In the genomic region with DNA sequence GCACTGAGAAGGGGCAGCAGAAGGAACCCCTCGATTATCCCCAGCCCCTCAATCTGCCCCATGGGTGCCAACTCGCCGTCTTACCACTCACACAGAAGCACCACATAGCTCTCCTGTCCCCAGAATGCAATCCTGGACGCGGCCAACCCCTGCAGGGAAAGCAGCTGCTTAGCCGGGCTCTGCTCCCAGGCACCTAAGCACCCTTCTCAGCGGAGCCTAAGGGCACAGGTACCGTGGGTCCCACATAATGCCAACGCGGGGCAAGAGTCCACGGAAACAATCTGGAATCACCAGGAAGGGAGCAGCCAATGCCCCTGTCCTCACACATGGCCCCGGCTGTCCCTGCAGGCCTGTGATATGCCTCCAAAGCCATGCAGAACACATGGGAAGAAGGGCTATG, we compare ENCODE assay signal across 23 mouse cellular contexts. TPM values are rescaled to one million over a fixed set of nuclear protein-coding genes. Genes with fewer than 3 reads are reported as not detected.
DNase-seq lines count a peak whose midpoint lies in the region; ATAC-seq lines count a peak whose summit lies in the region.
"Had no signal": no experiment of that assay in that cellular context is flagged by ENCODE, and none has a peak within 500 bp of the region (broad histone marks: within the 10 kb centered on the region; RNA-seq: fewer than 3 reads in every experiment).

No protein-coding gene starts in this region.

- H3K4me1 ChIP-seq in midbrain, embryonic 11.5 days (ENCODE audit: control insufficient read depth, insufficient read depth, low read length), result no peaks in the 10 kb centered on the region
- peaks cover 6% of the 10 kb centered on the region for H3K4me1 ChIP-seq in midbrain, embryonic 10.5 days
- H3K4me1 ChIP-seq: embryonic facial prominence, embryonic 13.5 days; heart, embryonic 15.5 days had no signal

- H3K9me3 ChIP-seq in midbrain, embryonic 11.5 days (ENCODE audit: control insufficient read depth, low read length), result no peaks in the 10 kb centered on the region
- H3K9me3 ChIP-seq in midbrain, embryonic 10.5 days (replicated peaks), result no peaks in the 10 kb centered on the region
- H3K9me3 ChIP-seq: embryonic facial prominence, embryonic 13.5 days; forebrain, embryonic 12.5 days; G1E; heart, embryonic 15.5 days; hindbrain, embryonic 13.5 days had no signal

- peak; percentile 63 for DNase-seq in cerebellum, adult 11-12 months
- DNase-seq in midbrain, embryonic 11.5 days (ENCODE audit: low spot score, missing footprints), result peak; percentile 14
- no peak for DNase-seq in midbrain, embryonic 10.5 days (ENCODE audit: low spot score)
- peak; percentile 45 to 68 for DNase-seq in cerebellum, postnatal 10 days
- DNase-seq in embryo, embryonic 11 days, result no peak
- DNase-seq: adrenal gland, adult 8-10 months; adrenal gland, postnatal 36 days; B cell, adult 2 months; gastrocnemius, postnatal 14 days; heart, adult 2 months; heart, postnatal 14 days; kidney, adult 11 months had no signal

- H3K27me3 ChIP-seq in midbrain, embryonic 11.5 days (ENCODE audit: control insufficient read depth, insufficient read depth, low read length), result no peaks in the 10 kb centered on the region
- H3K27me3 ChIP-seq in midbrain, embryonic 10.5 days (ENCODE audit: low read depth, poor library complexity, severe bottlenecking), result no peaks in the 10 kb centered on the region
- H3K27me3 ChIP-seq: embryonic facial prominence, embryonic 13.5 days; forebrain, embryonic 12.5 days; heart, embryonic 15.5 days; hindbrain, embryonic 13.5 days had no signal

- H3K9ac ChIP-seq in midbrain, embryonic 11.5 days (ENCODE audit: low read length), result no peak overlapping the region
- H3K9ac ChIP-seq: embryonic facial prominence, embryonic 13.5 days; forebrain, embryonic 12.5 days; heart, embryonic 15.5 days; hindbrain, embryonic 13.5 days had no signal

- H3K4me2 ChIP-seq in midbrain, embryonic 11.5 days, result no peak overlapping the region
- H3K4me2 ChIP-seq: embryonic facial prominence, embryonic 13.5 days; forebrain, embryonic 12.5 days; heart, embryonic 11.5 days; heart, embryonic 15.5 days; hindbrain, embryonic 13.5 days had no signal

- H3K36me3 ChIP-seq in midbrain, embryonic 11.5 days (ENCODE audit: control insufficient read depth, insufficient read depth, low read length), result peaks cover 25% of the 10 kb centered on the region
- peaks cover 99% of the 10 kb centered on the region for H3K36me3 ChIP-seq in midbrain, embryonic 10.5 days

- no peak for ATAC-seq in cerebellum, adult (ENCODE audit: insufficient number of reproducible peaks, low FRiP score, low TSS enrichment)
- no peak for ATAC-seq in midbrain, embryonic 11.5 days (ENCODE audit: low FRiP score)
- ATAC-seq in frontal cortex, adult (ENCODE audit: low TSS enrichment), result no peak
- ATAC-seq: CD4-positive, CD25-positive, alpha-beta regulatory T cell, adult 4 months; forebrain, embryonic 16.5 days; hindbrain, postnatal 0 days had no signal

- H3K4me3 ChIP-seq in midbrain, embryonic 11.5 days (ENCODE audit: low read depth, low read length), result no peak overlapping the region
- no peak overlapping the region for H3K4me3 ChIP-seq in midbrain, embryonic 10.5 days
- H3K4me3 ChIP-seq: embryonic facial prominence, embryonic 13.5 days; forebrain, embryonic 12.5 days; heart, adult 2 months; heart, embryonic 15.5 days; hindbrain, embryonic 13.5 days had no signal

- H3K27ac ChIP-seq in midbrain, embryonic 11.5 days (ENCODE audit: low read depth, low read length), result no peak overlapping the region
- no peak overlapping the region for H3K27ac ChIP-seq in midbrain, embryonic 10.5 days (replicated peaks)
- H3K27ac ChIP-seq: embryonic facial prominence, embryonic 13.5 days; forebrain, embryonic 12.5 days; heart, adult 2 months; heart, embryonic 15.5 days; hindbrain, embryonic 13.5 days; hindbrain, postnatal 0 days had no signal

- WGBS in midbrain, embryonic 11.5 days, result 94% methylated on average over 12 of the region's 12 CpGs
- 96% methylated on average over 12 of the region's 12 CpGs for WGBS in midbrain, embryonic 10.5 days

RNA-seq across cellular contexts. Expression of gene Wdr4, which starts 20.1 kb away (rescaled TPM):
- polyA plus RNA-seq in midbrain, embryonic 11.5 days (2014; fragmentation: Nextera tagmentation; extraction: Ambion mirVana), result 35.4 and 39.4 TPM in 2 replicates
- polyA plus RNA-seq in midbrain, embryonic 10.5 days (2016; fragmentation: Nextera tagmentation; extraction: Ambion mirVana), result 70.2 and 76.7 TPM in 2 replicates

RNA-seq across cellular contexts. Expression of gene Ndufv3, which starts 20.2 kb away (rescaled TPM):
- polyA plus RNA-seq in midbrain, embryonic 11.5 days (2014; fragmentation: Nextera tagmentation; extraction: Ambion mirVana), result 239 and 249 TPM in 2 replicates
- polyA plus RNA-seq in midbrain, embryonic 10.5 days (2016; fragmentation: Nextera tagmentation; extraction: Ambion mirVana), result 249 and 258 TPM in 2 replicates

Comparison
In these comparisons a context has a peak if more than half of its experiments do, and no peak if none do; other contexts are left out.
1. DNase-seq: peak in cerebellum, adult 11-12 months (single experiment), midbrain, embryonic 11.5 days (single experiment) and cerebellum, postnatal 10 days (2 of 2); none in midbrain, embryonic 10.5 days (single experiment) and embryo, embryonic 11 days (single experiment).